14 mouse cellular contexts compared by ENCODE assay signal in the genomic region with DNA sequence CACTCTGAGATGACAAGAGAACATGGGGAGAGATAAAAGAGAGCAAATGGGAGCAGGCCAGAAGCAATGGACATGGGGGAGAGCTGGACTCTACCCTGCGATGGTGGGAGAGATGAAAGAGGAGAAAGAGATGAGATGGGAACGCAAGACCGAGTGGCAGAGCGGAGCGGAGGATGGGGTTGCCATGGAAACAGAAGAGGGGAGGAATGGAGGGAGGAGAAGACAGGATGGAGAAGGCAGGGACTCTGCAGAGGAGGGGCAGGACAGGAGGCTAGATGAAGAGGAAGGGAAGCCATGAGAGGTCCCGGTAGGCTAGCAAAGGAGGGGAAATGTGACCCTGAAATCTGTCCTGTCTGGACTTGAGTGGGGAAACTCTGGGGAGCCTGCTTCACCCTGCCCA. TPM values are rescaled to one million over a fixed set of nuclear protein-coding genes. Genes with fewer than 3 reads are reported as not detected.
DNase-seq lines count a peak whose midpoint lies in the region; ATAC-seq lines count a peak whose summit lies in the region.
"Had no signal": no experiment of that assay in that cellular context is flagged by ENCODE, and none has a peak within 500 bp of the region (broad histone marks: within the 10 kb centered on the region; RNA-seq: fewer than 3 reads in every experiment).

No protein-coding gene starts in this region.

- peak overlapping the region; percentile 21; the same call in 1 of the 2 replicates for H3K4me2 ChIP-seq in forebrain, embryonic 16.5 days (ENCODE audit: low read length)
- H3K4me2 ChIP-seq: liver, embryonic 15.5 days had no signal

- H3K27me3 ChIP-seq in forebrain, embryonic 16.5 days (replicated peaks; ENCODE audit: control insufficient read depth, insufficient read depth, low read length), result no peaks in the 10 kb centered on the region
- H3K27me3 ChIP-seq in heart, embryonic 10.5 days (ENCODE audit: insufficient read depth, poor library complexity, severe bottlenecking), result no peaks in the 10 kb centered on the region
- H3K27me3 ChIP-seq: liver, embryonic 15.5 days; megakaryocyte, embryonic 14.5 days; Patski had no signal

- H3K4me1 ChIP-seq in forebrain, embryonic 16.5 days (replicated peaks; ENCODE audit: control insufficient read depth, insufficient read depth, low read length), result peaks cover 60% of the 10 kb centered on the region
- peaks cover 94% of the 10 kb centered on the region for H3K4me1 ChIP-seq in heart, embryonic 10.5 days

- no peaks in the 10 kb centered on the region for H3K36me3 ChIP-seq in forebrain, embryonic 16.5 days (ENCODE audit: control insufficient read depth, insufficient read depth)
- H3K36me3 ChIP-seq in heart, embryonic 10.5 days, result no peaks in the 10 kb centered on the region
- H3K36me3 ChIP-seq: liver, embryonic 15.5 days had no signal

- H3K27ac ChIP-seq in forebrain, embryonic 16.5 days (ENCODE audit: low read length), result no peak overlapping the region
- no peak overlapping the region for H3K27ac ChIP-seq in heart, embryonic 10.5 days
- H3K27ac ChIP-seq: liver, embryonic 15.5 days had no signal

- WGBS in forebrain, embryonic 16.5 days, result 26% methylated on average over 6 of the region's 6 CpGs
- WGBS in heart, embryonic 10.5 days, result 80% methylated on average over 6 of the region's 6 CpGs

- no peaks in the 10 kb centered on the region for H3K9me3 ChIP-seq in forebrain, embryonic 16.5 days (ENCODE audit: control insufficient read depth, low read length)
- H3K9me3 ChIP-seq in heart, embryonic 10.5 days, result no peaks in the 10 kb centered on the region
- H3K9me3 ChIP-seq: liver, embryonic 15.5 days; megakaryocyte, embryonic 14.5 days had no signal

- intact Hi-C loops in left cerebral cortex, postnatal 4 days (cut with DNase I), result loop anchor here (5.0 kb wide), 1 partner anchor 45 kb away; no protein-coding TSS in a partner anchor

- ATAC-seq in forebrain, embryonic 16.5 days, result peak; percentile 44
- no peak for ATAC-seq in CD4-positive, CD25-positive, alpha-beta regulatory T cell, adult 4 months
- ATAC-seq: Patski had no signal

- DNase-seq in left cerebral cortex, adult 11 months (ENCODE audit: low spot score), result peak; percentile 55
- DNase-seq in left cerebral cortex, postnatal 4 days, result no peak
- peak; percentile 50 to 72 for DNase-seq in left cerebral cortex, adult 9 months (ENCODE audit: low spot score in 2 of 2)
- peak; percentile 58 for DNase-seq in right cerebral cortex, postnatal 25 days
- DNase-seq in kidney, postnatal 36 days, result no peak
- no peak for DNase-seq in heart, embryonic 10.5 days (ENCODE audit: low spot score)
- DNase-seq: heart, adult 18-20 months; kidney, postnatal 4 days had no signal

- H3K4me3 ChIP-seq in forebrain, embryonic 16.5 days (replicated peaks; ENCODE audit: low read length), result no peak overlapping the region
- H3K4me3 ChIP-seq in heart, embryonic 10.5 days, result no peak overlapping the region
- H3K4me3 ChIP-seq: erythroblast, embryonic 14.5 days; liver, embryonic 15.5 days; megakaryocyte, embryonic 14.5 days had no signal

- H3K9ac ChIP-seq in forebrain, embryonic 16.5 days (replicated peaks; ENCODE audit: low read depth, low read length), result no peak overlapping the region
- H3K9ac ChIP-seq: liver, embryonic 15.5 days had no signal

RNA-seq across cellular contexts. Expression of a gene that starts 42.9 kb away (rescaled TPM):
- 10 to 100 TPM; 66.4 to 74.7 TPM for total RNA-seq in left cerebral cortex, postnatal 4 days (2021)
- polyA plus RNA-seq in forebrain, embryonic 16.5 days (2015; fragmentation: Nextera tagmentation; extraction: Ambion mirVana), result 286 and 298 TPM in 2 replicates
- polyA plus RNA-seq in CD4-positive, CD25-positive, alpha-beta regulatory T cell, adult 4 months (2017; shearing (Covaris generic)), result 10 to 100 TPM; 22.4 to 23.9 TPM
- 830 and 1,266 TPM in 2 replicates for polyA plus RNA-seq in heart, embryonic 10.5 days (2016; fragmentation: Nextera tagmentation; extraction: Ambion mirVana)

RNA-seq across cellular contexts. Expression of a gene that starts 47.7 kb away (rescaled TPM):
- total RNA-seq in left cerebral cortex, postnatal 4 days (2021), result 10 to 100 TPM; 19.3 to 23.7 TPM
- polyA plus RNA-seq in forebrain, embryonic 16.5 days (2015; fragmentation: Nextera tagmentation; extraction: Ambion mirVana), result 18.7 and 19.6 TPM in 2 replicates
- 1 to 10 TPM; 4.1 to 7.0 TPM for polyA plus RNA-seq in CD4-positive, CD25-positive, alpha-beta regulatory T cell, adult 4 months (2017; shearing (Covaris generic))
- polyA plus RNA-seq in heart, embryonic 10.5 days (2016; fragmentation: Nextera tagmentation; extraction: Ambion mirVana), result 14.8 and 20.8 TPM in 2 replicates

Comparison
In these comparisons a context has a peak if more than half of its experiments do, and no peak if none do; other contexts are left out.
1. DNase-seq: peak in left cerebral cortex, adult 11 months (single experiment), left cerebral cortex, adult 9 months (2 of 2) and right cerebral cortex, postnatal 25 days (single experiment); none in left cerebral cortex, postnatal 4 days (single experiment), kidney, postnatal 36 days (0 of 2) and heart, embryonic 10.5 days (single experiment).
2. RNA of a gene that starts 42.9 kb away (polyA plus RNA-seq): 830 to 1,266 TPM in heart, embryonic 10.5 days and 286 to 298 TPM in forebrain, embryonic 16.5 days; 22.4 to 23.9 TPM in CD4-positive, CD25-positive, alpha-beta regulatory T cell, adult 4 months; every median in the first group is over 10 times any median in the second.